Mouse (Mus musculus) C2C12 (cell line): ENCODE results near the gene Emilin1.

Experiments
- CEBPB ChIP-seq: IDR thresholded peaks from one replicate; pipeline ENCODE4 v1.6.1; 2011; ENCODE audit warnings: low read depth, mild to moderate bottlenecking, control low read depth, moderate library complexity
- CTCF ChIP-seq: IDR thresholded peaks from one replicate; pipeline ENCODE4 v1.5.1; 2011; ENCODE audit not compliant: control insufficient read depth, insufficient read depth, insufficient read length
- FOSL1 ChIP-seq: IDR thresholded peaks from one replicate; pipeline ENCODE4 v1.8.0; 2011; ENCODE audit warnings: mild to moderate bottlenecking, low read length; ENCODE audit not compliant: poor library complexity, insufficient read depth, severe bottlenecking
- MAX ChIP-seq: IDR thresholded peaks from one replicate; pipeline ENCODE4 v1.6.1; 2011; ENCODE audit warnings: mild to moderate bottlenecking, control low read depth
- MYOD1 ChIP-seq: IDR thresholded peaks from one replicate; pipeline ENCODE4 v1.6.1; 2011; ENCODE audit warnings: low read depth; ENCODE audit not compliant: control insufficient read depth, insufficient read length
- MYOG ChIP-seq: IDR thresholded peaks from one replicate; pipeline ENCODE4 v1.6.1; 2011; ENCODE audit not compliant: control insufficient read depth, insufficient read length; ENCODE audit errors: extremely low read depth
- USF1 ChIP-seq: IDR thresholded peaks from one replicate; pipeline ENCODE4 v1.6.1; 2011; ENCODE audit warnings: low read depth, mild to moderate bottlenecking, control low read depth, moderate library complexity

DNA sequence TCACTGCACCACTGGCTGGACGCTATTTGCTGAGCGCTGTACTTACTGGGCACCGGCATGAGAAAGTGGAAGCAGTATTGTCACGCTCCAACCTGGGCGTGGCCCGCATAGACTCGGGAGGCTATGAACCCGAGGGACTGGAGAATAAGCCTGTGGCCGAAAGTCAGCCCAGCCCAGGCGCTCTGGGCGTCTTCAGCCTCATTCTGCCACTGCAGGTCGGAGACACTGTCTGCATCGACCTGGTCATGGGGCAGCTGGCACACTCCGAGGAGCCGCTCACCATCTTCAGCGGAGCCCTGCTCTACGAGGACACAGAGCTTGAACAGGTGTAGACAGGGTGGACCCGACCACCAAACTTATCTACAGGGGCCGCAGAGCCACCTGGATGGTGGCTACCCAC is 7.4 kb downstream of the Emilin1 start:
- TF ChIP-seq CTCF, result no peak
- no peak for TF ChIP-seq FOSL1
- no peak for TF ChIP-seq CEBPB
- no peak for TF ChIP-seq MYOD1
- TF ChIP-seq USF1, result no peak
- TF ChIP-seq MAX, result no peak
- TF ChIP-seq MYOG, result no peak
